Mouse (Mus musculus) ES-E14 (cell line): ENCODE results near the gene Ntm.

Source experiments
- CHD2 ChIP-seq: IDR thresholded peaks from 2 replicates; pipeline ENCODE4 v1.6.1; 2014; ENCODE audit warnings: mild to moderate bottlenecking, low read depth, low read length, inconsistent platforms
- ZC3H11A ChIP-seq: IDR thresholded peaks from 2 replicates; pipeline ENCODE4 v1.6.1; 2012; ENCODE audit warnings: low read depth, mild to moderate bottlenecking, inconsistent platforms, low read length, borderline replicate concordance

DNA sequence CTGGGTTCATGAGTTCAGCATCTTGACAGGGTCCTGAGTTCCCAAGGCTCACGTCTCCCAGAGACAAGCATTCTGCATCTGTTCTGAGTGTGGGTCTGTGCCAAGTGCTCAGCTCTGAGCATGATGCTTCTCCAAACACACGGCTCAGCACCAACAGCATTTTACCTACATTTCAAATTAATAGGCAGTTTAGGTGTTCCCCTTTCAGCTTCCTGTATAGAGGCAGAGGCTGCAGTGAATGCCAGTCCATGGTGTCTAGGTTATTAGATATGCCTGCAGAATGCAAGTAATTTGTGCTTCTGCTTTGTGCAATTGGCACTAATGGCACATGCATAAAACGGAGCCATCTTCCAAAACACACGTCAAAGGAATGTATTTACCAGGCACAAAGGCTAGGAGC is 757.3 kb downstream of the Ntm start:
- TF ChIP-seq CHD2 (no peak), ZC3H11A (no peak)
